Mouse (Mus musculus): ENCODE results near the gene Upk2. TPM values are rescaled to one million over a fixed set of nuclear protein-coding genes. Genes with fewer than 3 reads are reported as not detected.

The Upk2 gene
- polyA plus RNA-seq, 1 experiment from 2014 or later = not detected

GRCm38 (mm10) chr9:44484311-44485104 is 29.7 kb upstream of the Upk2 start:
- Histone ChIP-seq H3K4me3 (ENCODE audit: low read depth, low read length) (peak overlapping the region; percentile 72), H3K9me3 (replicated peaks; ENCODE audit: control insufficient read depth, low read length) (no peaks in the 10 kb centered on the region), H3K4me1 (ENCODE audit: control insufficient read depth, low read depth, low read length) (peaks cover 16% of the 10 kb centered on the region), H3K9ac (ENCODE audit: low read depth, low read length) (no peak overlapping the region), H3K36me3 (ENCODE audit: control insufficient read depth, insufficient read depth) (no peaks in the 10 kb centered on the region), H3K4me2 (ENCODE audit: low read depth, low read length) (peak overlapping the region; percentile 57), H3K27me3 (ENCODE audit: control insufficient read depth, insufficient read depth, low read depth, low read length) (peaks cover 45% of the 10 kb centered on the region), H3K27ac (ENCODE audit: low read length) (peak overlapping the region; percentile 22; the same call in 1 of the 2 replicates)
- no peak for ATAC-seq (ENCODE audit: low read depth)
- 30% methylated on average over 7 of the region's 7 CpGs for WGBS (ENCODE audit: insufficient replicate concordance)

- no peaks in the 10 kb centered on the region for H3K9me3 ChIP-seq (replicated peaks; ENCODE audit: control insufficient read depth, low read length)
- peak overlapping the region; percentile 72 for H3K4me3 ChIP-seq (ENCODE audit: low read depth, low read length)
- peak overlapping the region; percentile 67 for H3K9ac ChIP-seq (ENCODE audit: low read depth, low read length)
- H3K36me3 ChIP-seq (ENCODE audit: control insufficient read depth, insufficient read depth) = no peaks in the 10 kb centered on the region
- H3K4me2 ChIP-seq (ENCODE audit: low read depth, low read length) = peak overlapping the region; percentile 57
- H3K27me3 ChIP-seq (ENCODE audit: control insufficient read depth, insufficient read depth, low read depth, low read length) = peaks cover 55% of the 10 kb centered on the region
- H3K27ac ChIP-seq (ENCODE audit: low read length) = peak overlapping the region; percentile 2; the same call in 1 of the 2 replicates
- no peak for ATAC-seq (ENCODE audit: low read depth)
- WGBS (ENCODE audit: insufficient replicate concordance) = 1% methylated on average over 12 of the region's 12 CpGs
- H3K4me1 ChIP-seq (ENCODE audit: control insufficient read depth, low read depth, low read length) = peaks cover 19% of the 10 kb centered on the region
Observed at GRCm38 (mm10) chr9:44483510-44484044, 28.8 kb upstream of the Upk2 start.

GRCm38 (mm10) chr9:44483041-44483509 is 28.3 kb upstream of the Upk2 start:
- Histone ChIP-seq H3K9me3 (replicated peaks; ENCODE audit: control insufficient read depth, low read length) (no peaks in the 10 kb centered on the region), H3K4me1 (ENCODE audit: control insufficient read depth, low read depth, low read length) (peaks cover 22% of the 10 kb centered on the region), H3K4me2 (ENCODE audit: low read depth, low read length) (peak overlapping the region; percentile 57), H3K36me3 (ENCODE audit: control insufficient read depth, insufficient read depth) (no peaks in the 10 kb centered on the region), H3K27me3 (ENCODE audit: control insufficient read depth, insufficient read depth, low read depth, low read length) (peaks cover 60% of the 10 kb centered on the region), H3K27ac (ENCODE audit: low read length) (peak overlapping the region; percentile 61), H3K9ac (ENCODE audit: low read depth, low read length) (peak overlapping the region; percentile 67), H3K4me3 (ENCODE audit: low read depth, low read length) (peak overlapping the region; percentile 72)
- under 1% methylated on average over 28 of the region's 39 CpGs for WGBS (ENCODE audit: insufficient replicate concordance)
- ATAC-seq (ENCODE audit: low read depth) = no peak

GRCm38 (mm10) chr9:44482552-44482951 is 27.8 kb upstream of the Upk2 start, which contains the start of gene Bcl9l:
Gene Bcl9l, plus strand, starts transcription at chr9:44482825.
- Histone ChIP-seq H3K4me3 (ENCODE audit: low read depth, low read length) (peak within 1 kb of the TSS; percentile 72), H3K36me3 (ENCODE audit: control insufficient read depth, insufficient read depth) (no peaks in the 10 kb centered on the region), H3K27me3 (ENCODE audit: control insufficient read depth, insufficient read depth, low read depth, low read length) (peaks cover 62% of the 10 kb centered on the region), H3K4me1 (ENCODE audit: control insufficient read depth, low read depth, low read length) (peaks cover 28% of the 10 kb centered on the region), H3K9me3 (replicated peaks; ENCODE audit: control insufficient read depth, low read length) (no peaks in the 10 kb centered on the region), H3K27ac (ENCODE audit: low read length) (peak within 1 kb of the TSS; percentile 61), H3K9ac (ENCODE audit: low read depth, low read length) (peak within 1 kb of the TSS; percentile 67), H3K4me2 (ENCODE audit: low read depth, low read length) (peak within 1 kb of the TSS; percentile 57)
- peak; percentile 42 for ATAC-seq (ENCODE audit: low read depth)
- WGBS (ENCODE audit: insufficient replicate concordance) = 0% methylated on average over 30 of the region's 31 CpGs

- peak overlapping the region; percentile 72 for H3K4me3 ChIP-seq (ENCODE audit: low read depth, low read length)
- ATAC-seq (ENCODE audit: low read depth) = no peak
- no peak overlapping the region for H3K9ac ChIP-seq (ENCODE audit: low read depth, low read length)
- H3K4me1 ChIP-seq (ENCODE audit: control insufficient read depth, low read depth, low read length) = peaks cover 31% of the 10 kb centered on the region
- no peaks in the 10 kb centered on the region for H3K36me3 ChIP-seq (ENCODE audit: control insufficient read depth, insufficient read depth)
- H3K9me3 ChIP-seq (replicated peaks; ENCODE audit: control insufficient read depth, low read length) = no peaks in the 10 kb centered on the region
- H3K4me2 ChIP-seq (ENCODE audit: low read depth, low read length) = peak overlapping the region; percentile 57
- peaks cover 62% of the 10 kb centered on the region for H3K27me3 ChIP-seq (ENCODE audit: control insufficient read depth, insufficient read depth, low read depth, low read length)
- H3K27ac ChIP-seq (ENCODE audit: low read length) = no peak overlapping the region
- 12% methylated on average over 3 of the region's 3 CpGs for WGBS (ENCODE audit: insufficient replicate concordance)
Observed at GRCm38 (mm10) chr9:44482112-44482511, 27.3 kb upstream of the Upk2 start.

GRCm38 (mm10) chr9:44479628-44480428 is 25.1 kb upstream of the Upk2 start:
- H3K27ac ChIP-seq (ENCODE audit: low read length) = no peak overlapping the region; the same call in 1 of the 2 replicates
- peak overlapping the region; percentile 61 for H3K4me2 ChIP-seq (ENCODE audit: low read depth, low read length)
- WGBS (ENCODE audit: insufficient replicate concordance) = under 1% methylated on average over 26 of the region's 26 CpGs
- ATAC-seq (ENCODE audit: low read depth) = peak; percentile 23
- peak overlapping the region; percentile 55 for H3K4me3 ChIP-seq (ENCODE audit: low read depth, low read length)
- H3K9ac ChIP-seq (ENCODE audit: low read depth, low read length) = no peak overlapping the region
- H3K36me3 ChIP-seq (ENCODE audit: control insufficient read depth, insufficient read depth) = no peaks in the 10 kb centered on the region
- no peaks in the 10 kb centered on the region for H3K9me3 ChIP-seq (replicated peaks; ENCODE audit: control insufficient read depth, low read length)
- H3K4me1 ChIP-seq (ENCODE audit: control insufficient read depth, low read depth, low read length) = peaks cover 21% of the 10 kb centered on the region
- peaks cover 62% of the 10 kb centered on the region for H3K27me3 ChIP-seq (ENCODE audit: control insufficient read depth, insufficient read depth, low read depth, low read length)

- no peaks in the 10 kb centered on the region for H3K36me3 ChIP-seq (ENCODE audit: control insufficient read depth, insufficient read depth)
- ATAC-seq (ENCODE audit: low read depth) = peak; percentile 8
- WGBS (ENCODE audit: insufficient replicate concordance) = under 1% methylated on average over 29 of the region's 29 CpGs
- H3K9ac ChIP-seq (ENCODE audit: low read depth, low read length) = peak overlapping the region; percentile 6; the same call in 1 of the 2 replicates
- H3K27me3 ChIP-seq (ENCODE audit: control insufficient read depth, insufficient read depth, low read depth, low read length) = peaks cover 55% of the 10 kb centered on the region
- peak overlapping the region; percentile 57; the same call in 1 of the 2 replicates for H3K27ac ChIP-seq (ENCODE audit: low read length)
- H3K4me1 ChIP-seq (ENCODE audit: control insufficient read depth, low read depth, low read length) = peaks cover 21% of the 10 kb centered on the region
- peak overlapping the region; percentile 61 for H3K4me2 ChIP-seq (ENCODE audit: low read depth, low read length)
- H3K4me3 ChIP-seq (ENCODE audit: low read depth, low read length) = peak overlapping the region; percentile 55
- no peaks in the 10 kb centered on the region for H3K9me3 ChIP-seq (replicated peaks; ENCODE audit: control insufficient read depth, low read length)
Observed at GRCm38 (mm10) chr9:44478959-44479605, 24.3 kb upstream of the Upk2 start.

GRCm38 (mm10) chr9:44478229-44478921 is 23.6 kb upstream of the Upk2 start:
- peak overlapping the region; percentile 57; the same call in 1 of the 2 replicates for H3K27ac ChIP-seq (ENCODE audit: low read length)
- H3K9me3 ChIP-seq (replicated peaks; ENCODE audit: control insufficient read depth, low read length) = no peaks in the 10 kb centered on the region
- H3K4me3 ChIP-seq (ENCODE audit: low read depth, low read length) = peak overlapping the region; percentile 55
- no peaks in the 10 kb centered on the region for H3K36me3 ChIP-seq (ENCODE audit: control insufficient read depth, insufficient read depth)
- peak overlapping the region; percentile 61 for H3K4me2 ChIP-seq (ENCODE audit: low read depth, low read length)
- peaks cover 48% of the 10 kb centered on the region for H3K27me3 ChIP-seq (ENCODE audit: control insufficient read depth, insufficient read depth, low read depth, low read length)
- peaks cover 21% of the 10 kb centered on the region for H3K4me1 ChIP-seq (ENCODE audit: control insufficient read depth, low read depth, low read length)
- ATAC-seq (ENCODE audit: low read depth) = no peak
- H3K9ac ChIP-seq (ENCODE audit: low read depth, low read length) = no peak overlapping the region; the same call in 1 of the 2 replicates
- WGBS (ENCODE audit: insufficient replicate concordance) = under 1% methylated on average over 23 of the region's 27 CpGs
